Mouse (Mus musculus) neural tube, embryonic 14.5 days (tissue): ENCODE results near the gene Kctd10. TPM values are rescaled to one million over a fixed set of nuclear protein-coding genes. Genes with fewer than 3 reads are reported as not detected.

Source experiments
- ATAC-seq: fragments of 200-750 bp; cut with Nextera tagmentation; 2 replicates; pipeline ENCODE4 v1.8.0; 2017; ENCODE audit warnings: low read depth, mild to moderate bottlenecking, moderate TSS enrichment, moderate library complexity
- H3K27ac ChIP-seq: fragments of 300-500 bp; sonication (generic); 2 replicates; pipeline ENCODE4 v1.5.1; 2014; ENCODE audit warnings: low read depth, mild to moderate bottlenecking, control low read depth, low read length, moderate library complexity, mixed read lengths
- H3K27me3 ChIP-seq: fragments of 300-500 bp; sonication (generic); 2 replicates; pipeline ENCODE4 v1.6.1; 2014; ENCODE audit warnings: low read length; ENCODE audit not compliant: control insufficient read depth, insufficient read depth
- H3K36me3 ChIP-seq: fragments of 300-500 bp; sonication (generic); 2 replicates; pipeline ENCODE4 v1.6.1; 2014; ENCODE audit warnings: low read length, mixed read lengths; ENCODE audit not compliant: control insufficient read depth, insufficient read depth
- H3K4me1 ChIP-seq: fragments of 300-500 bp; sonication (generic); 2 replicates; pipeline ENCODE4 v1.6.1; 2014; ENCODE audit warnings: low read length; ENCODE audit not compliant: control insufficient read depth, insufficient read depth
- H3K4me2 ChIP-seq: fragments of 300-500 bp; sonication (generic); 2 replicates; pipeline ENCODE4 v1.6.1; 2014; ENCODE audit warnings: mild to moderate bottlenecking, low read depth, low read length, control low read depth
- H3K4me3 ChIP-seq: fragments of 300-500 bp; sonication (generic); 2 replicates; pipeline ENCODE4 v1.5.1; 2014; ENCODE audit warnings: low read depth, low read length, control low read depth, mixed read lengths
- H3K9ac ChIP-seq: fragments of 300-500 bp; sonication (generic); replicated peaks from 2 replicates; pipeline ENCODE4 v1.6.1; 2014; ENCODE audit warnings: low read depth, mild to moderate bottlenecking, control low read depth, low read length, mixed read lengths
- H3K9me3 ChIP-seq: fragments of 300-500 bp; sonication (generic); 2 replicates; pipeline ENCODE4 v1.6.1; 2016; ENCODE audit warnings: low read length; ENCODE audit not compliant: control insufficient read depth
- WGBS: fragments of 180-500 bp; shearing (Covaris S2); extraction: QIAGEN DNeasy Blood & Tissue Kit; methylation state at CpG from one replicate; pipeline ENCODE4 v1.1.7; 2014; 5-methylcytosine and 5-hydroxymethylcytosine counted together
- polyA plus RNA-seq: library from polyadenylated mRNA; unstranded; fragments of >200 nt; fragmentation: Nextera tagmentation; extraction: Ambion mirVana; gene quantifications from 2 replicates; pipeline ENCODE4 v1.2.1, GENCODE M21; 2014

Gene Kctd10
- polyA plus RNA-seq, 1 experiment from 2014 or later = 42.4 TPM

- Histone ChIP-seq H3K36me3 (peaks cover 36% of the 10 kb centered on the region), H3K4me2 (no peak overlapping the region), H3K27me3 (no peaks in the 10 kb centered on the region), H3K4me3 (no peak overlapping the region), H3K9me3 (no peaks in the 10 kb centered on the region), H3K27ac (no peak overlapping the region), H3K9ac (no peak overlapping the region), H3K4me1 (peaks cover 12% of the 10 kb centered on the region; the same call in 1 of the 2 replicates)
- 95% methylated on average over 9 of the region's 9 CpGs for WGBS
- no peak for ATAC-seq
Measured at GRCm38 (mm10) chr5:114373581-114373980, 6.7 kb downstream of the Kctd10 start.

GRCm38 (mm10) chr5:114373174-114373573, 7.1 kb downstream of the Kctd10 start:
- Histone ChIP-seq H3K4me1 (peaks cover 8% of the 10 kb centered on the region; the same call in 1 of the 2 replicates), H3K36me3 (peaks cover 39% of the 10 kb centered on the region), H3K27ac (no peak overlapping the region), H3K4me3 (no peak overlapping the region), H3K27me3 (no peaks in the 10 kb centered on the region), H3K9ac (no peak overlapping the region), H3K9me3 (no peaks in the 10 kb centered on the region), H3K4me2 (no peak overlapping the region)
- ATAC-seq = no peak
- 80% methylated on average over 11 of the region's 11 CpGs for WGBS

- 30% methylated on average over 11 of the region's 11 CpGs for WGBS
- H3K27me3 ChIP-seq = no peaks in the 10 kb centered on the region
- no peak overlapping the region for H3K27ac ChIP-seq
- ATAC-seq = no peak
- H3K4me3 ChIP-seq = no peak overlapping the region
- no peak overlapping the region for H3K9ac ChIP-seq
- H3K4me2 ChIP-seq = no peak overlapping the region
- H3K36me3 ChIP-seq = peaks cover 46% of the 10 kb centered on the region
- H3K9me3 ChIP-seq = no peaks in the 10 kb centered on the region
- 0 out of 2 replicates have a peak, but pooled peaks cover 6% of the 10 kb centered on the region for H3K4me1 ChIP-seq
Measured at GRCm38 (mm10) chr5:114372565-114372964, 7.7 kb downstream of the Kctd10 start.

GRCm38 (mm10) chr5:114371731-114372473, 8.4 kb downstream of the Kctd10 start:
- Histone ChIP-seq H3K27ac (no peak overlapping the region), H3K4me2 (no peak overlapping the region), H3K36me3 (peaks cover 52% of the 10 kb centered on the region), H3K4me3 (no peak overlapping the region), H3K9me3 (no peaks in the 10 kb centered on the region), H3K4me1 (0 out of 2 replicates have a peak, but pooled peaks cover 6% of the 10 kb centered on the region), H3K27me3 (no peaks in the 10 kb centered on the region), H3K9ac (no peak overlapping the region)
- 70% methylated on average over 25 of the region's 25 CpGs for WGBS
- no peak for ATAC-seq

- Histone ChIP-seq H3K4me2 (no peak overlapping the region), H3K9me3 (no peaks in the 10 kb centered on the region), H3K36me3 (peaks cover 58% of the 10 kb centered on the region), H3K4me1 (0 out of 2 replicates have a peak, but pooled peaks cover 6% of the 10 kb centered on the region), H3K9ac (no peak overlapping the region), H3K27me3 (no peaks in the 10 kb centered on the region), H3K27ac (no peak overlapping the region), H3K4me3 (no peak overlapping the region)
- 77% methylated on average over 3 of the region's 3 CpGs for WGBS
- no peak for ATAC-seq
Measured at GRCm38 (mm10) chr5:114371331-114371730, 9.0 kb downstream of the Kctd10 start.

- no peaks in the 10 kb centered on the region for H3K9me3 ChIP-seq
- WGBS = 61% methylated on average over 9 of the region's 9 CpGs
- 0 out of 2 replicates have a peak, but pooled peaks cover 6% of the 10 kb centered on the region for H3K4me1 ChIP-seq
- H3K36me3 ChIP-seq = peaks cover 67% of the 10 kb centered on the region
- H3K4me3 ChIP-seq = no peak overlapping the region
- no peak overlapping the region for H3K4me2 ChIP-seq
- ATAC-seq = no peak
- no peak overlapping the region for H3K9ac ChIP-seq
- no peaks in the 10 kb centered on the region for H3K27me3 ChIP-seq
- peak overlapping the region; percentile 52; the same call in 1 of the 2 replicates for H3K27ac ChIP-seq
Measured at GRCm38 (mm10) chr5:114370371-114370776, 9.9 kb downstream of the Kctd10 start.

GRCm38 (mm10) chr5:114369921-114370320, 10.4 kb downstream of the Kctd10 start:
- Histone ChIP-seq H3K4me1 (0 out of 2 replicates have a peak, but pooled peaks cover 6% of the 10 kb centered on the region), H3K4me3 (no peak overlapping the region), H3K9ac (no peak overlapping the region), H3K4me2 (no peak overlapping the region), H3K27ac (peak overlapping the region; percentile 10; the same call in 1 of the 2 replicates), H3K27me3 (no peaks in the 10 kb centered on the region), H3K9me3 (no peaks in the 10 kb centered on the region), H3K36me3 (peaks cover 72% of the 10 kb centered on the region)
- ATAC-seq = no peak
- WGBS = 94% methylated on average over 9 of the region's 9 CpGs

- no peak overlapping the region for H3K9ac ChIP-seq
- no peak overlapping the region for H3K4me3 ChIP-seq
- H3K27me3 ChIP-seq = no peaks in the 10 kb centered on the region
- peaks cover 69% of the 10 kb centered on the region for H3K36me3 ChIP-seq
- H3K9me3 ChIP-seq = no peaks in the 10 kb centered on the region
- no peak overlapping the region for H3K27ac ChIP-seq
- 0 out of 2 replicates have a peak, but pooled peaks cover 6% of the 10 kb centered on the region for H3K4me1 ChIP-seq
- 84% methylated on average over 16 of the region's 16 CpGs for WGBS
- no peak for ATAC-seq
- no peak overlapping the region for H3K4me2 ChIP-seq
Measured at GRCm38 (mm10) chr5:114368803-114369496, 11.4 kb downstream of the Kctd10 start.

GRCm38 (mm10) chr5:114368121-114368520, 12.2 kb downstream of the Kctd10 start:
- no peak overlapping the region for H3K4me2 ChIP-seq
- peaks cover 67% of the 10 kb centered on the region for H3K36me3 ChIP-seq
- no peak overlapping the region for H3K9ac ChIP-seq
- no peaks in the 10 kb centered on the region for H3K9me3 ChIP-seq
- no peak overlapping the region for H3K27ac ChIP-seq
- H3K4me3 ChIP-seq = no peak overlapping the region
- 85% methylated on average over 14 of the region's 14 CpGs for WGBS
- H3K27me3 ChIP-seq = no peaks in the 10 kb centered on the region
- H3K4me1 ChIP-seq = 0 out of 2 replicates have a peak, but pooled peaks cover 5% of the 10 kb centered on the region
- no peak for ATAC-seq
